Mouse (Mus musculus): ENCODE measurements at regions not wholly inside any gene's neighbourhood (a gene's known extent, or its start where the extent isn't known, plus 50 kb on each side); places are given as distances from the start of the nearest gene placed in this dataset.

- TF ChIP-seq CTCF (IDR thresholded peaks at IDR 0.05; ENCODE audit: low read depth, low read length) (no peak), GATA1 (IDR thresholded peaks at IDR 0.05; ENCODE audit: borderline replicate concordance, low read length) (no peak), POLR2AphosphoS5 (IDR thresholded peaks at IDR 0.05; ENCODE audit: insufficient replicate concordance, low read depth, low read length) (no peak)
Measured at GRCm38 (mm10) chr9:46736232-46736631, 262.3 kb upstream of the Gm4791 start.
